Mouse (Mus musculus) intestine, embryonic 14.5 days (tissue): ENCODE results near the gene Gas8. TPM values are rescaled to one million over a fixed set of nuclear protein-coding genes. Genes with fewer than 3 reads are reported as not detected.

ENCODE experiments used
- ATAC-seq: fragments of 200-750 bp; cut with Nextera tagmentation; replicated peaks from 2 replicates; pipeline ENCODE4 v1.8.0; 2017; ENCODE audit warnings: low read depth, moderate number of reproducible peaks, moderate TSS enrichment, moderate library complexity; ENCODE audit not compliant: low FRiP score, low TSS enrichment
- DNase-seq: peaks from one replicate; pipeline ENCODE4 v3.0.0-alpha.2; 2018; ENCODE audit warnings: low spot score
- H3K27ac ChIP-seq: fragments of 300-500 bp; sonication (generic); 2 replicates; pipeline ENCODE4 v1.5.1; 2014; ENCODE audit warnings: low read depth, mild to moderate bottlenecking, control low read depth
- H3K27me3 ChIP-seq: fragments of 300-500 bp; sonication (generic); replicated peaks from 2 replicates; pipeline ENCODE4 v1.6.1; 2014; ENCODE audit warnings: low read length, control low read depth; ENCODE audit not compliant: control insufficient read depth, insufficient read depth
- H3K36me3 ChIP-seq: fragments of 300-500 bp; sonication (generic); 2 replicates; pipeline ENCODE4 v1.6.1; 2014; ENCODE audit warnings: low read length, control low read depth; ENCODE audit not compliant: control insufficient read depth, insufficient read depth
- H3K4me1 ChIP-seq: fragments of 300-500 bp; sonication (generic); replicated peaks from 2 replicates; pipeline ENCODE4 v1.6.1; 2014; ENCODE audit warnings: low read length, control low read depth, mixed read lengths; ENCODE audit not compliant: control insufficient read depth, insufficient read depth
- H3K4me2 ChIP-seq: fragments of 300-500 bp; sonication (generic); 2 replicates; pipeline ENCODE4 v1.6.1; 2014; ENCODE audit warnings: low read length
- H3K4me3 ChIP-seq: fragments of 300-500 bp; sonication (generic); 2 replicates; pipeline ENCODE4 v1.5.1; 2014; ENCODE audit warnings: low read depth, low read length, control low read depth, mixed read lengths
- H3K9ac ChIP-seq: fragments of 300-500 bp; sonication (generic); 2 replicates; pipeline ENCODE4 v1.6.1; 2014; ENCODE audit warnings: mild to moderate bottlenecking, low read length
- H3K9me3 ChIP-seq: fragments of 300-500 bp; sonication (generic); 2 replicates; pipeline ENCODE4 v1.6.1; 2016; ENCODE audit warnings: low read length, control low read depth; ENCODE audit not compliant: control insufficient read depth
- WGBS: fragments of 180-500 bp; shearing (Covaris S2); extraction: QIAGEN DNeasy Blood & Tissue Kit; methylation state at CpG from one replicate; pipeline ENCODE4 v1.1.7; 2014; 5-methylcytosine and 5-hydroxymethylcytosine counted together
- polyA plus RNA-seq: library from polyadenylated mRNA; unstranded; fragments of >200 nt; fragmentation: Nextera tagmentation; extraction: Ambion mirVana; gene quantifications from 2 replicates; pipeline ENCODE4 v1.2.1, GENCODE M21; 2014

Gene Gas8
- polyA plus RNA-seq, 1 experiment from 2014 or later: 26.9 TPM

DNA sequence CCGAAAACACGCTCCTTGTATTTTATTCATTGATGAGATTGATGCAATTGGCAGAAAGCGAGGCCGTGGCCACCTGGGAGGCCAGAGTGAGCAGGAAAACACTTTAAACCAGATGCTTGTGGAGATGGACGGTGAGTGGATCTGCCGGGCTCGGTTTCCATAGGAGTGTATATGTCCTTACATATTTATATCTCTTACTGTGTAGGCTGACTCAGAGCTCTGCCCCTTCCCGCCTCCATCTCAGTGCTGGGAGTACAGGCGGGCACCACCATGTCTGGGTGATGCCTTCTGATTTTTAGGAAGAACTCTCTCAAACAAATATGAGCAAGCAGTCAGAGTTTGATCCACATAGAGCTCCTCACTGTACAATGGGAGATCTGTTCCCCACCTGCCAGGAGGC, 25.7 kb upstream of the Gas8 start:
- Histone ChIP-seq H3K27me3 (no peaks in the 10 kb centered on the region), H3K4me2 (no peak overlapping the region), H3K27ac (no peak overlapping the region), H3K4me1 (no peaks in the 10 kb centered on the region), H3K9me3 (no peaks in the 10 kb centered on the region), H3K36me3 (peaks cover 95% of the 10 kb centered on the region), H3K9ac (no peak overlapping the region), H3K4me3 (no peak overlapping the region)
- 96% methylated on average over 9 of the region's 9 CpGs for WGBS
- ATAC-seq: no peak
- no peak for DNase-seq

DNA sequence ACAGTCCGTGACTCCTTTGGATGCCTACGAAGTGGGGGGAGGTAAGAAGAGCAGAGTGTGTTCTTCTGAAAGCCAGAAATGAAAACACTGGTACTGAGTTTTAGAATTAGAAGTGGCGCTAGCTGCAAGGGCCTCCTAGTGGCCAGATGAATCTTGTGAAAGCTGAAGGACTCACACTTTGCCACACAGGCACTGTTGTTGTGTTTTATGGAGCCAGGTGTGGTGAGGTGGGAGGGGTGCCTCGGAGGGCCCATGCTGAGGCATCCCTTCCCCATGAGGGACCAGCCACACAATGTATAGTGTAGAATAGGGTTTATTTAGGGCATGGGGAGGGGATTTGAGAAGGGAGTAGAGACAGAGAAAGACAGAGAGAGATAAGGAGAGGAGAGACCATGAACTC, 20.9 kb upstream of the Gas8 start:
- no peaks in the 10 kb centered on the region for H3K9me3 ChIP-seq
- no peak overlapping the region for H3K4me3 ChIP-seq
- no peaks in the 10 kb centered on the region for H3K27me3 ChIP-seq
- no peak overlapping the region for H3K27ac ChIP-seq
- WGBS: 89% methylated on average over 4 of the region's 4 CpGs
- ATAC-seq (no peak), DNase-seq (no peak)
- H3K4me2 ChIP-seq: no peak overlapping the region
- no peak overlapping the region for H3K9ac ChIP-seq
- H3K36me3 ChIP-seq: peaks cover 94% of the 10 kb centered on the region
- no peaks in the 10 kb centered on the region for H3K4me1 ChIP-seq

GRCm38 (mm10) chr8:123498963-123499362, 19.7 kb upstream of the Gas8 start:
- 89% methylated on average over 11 of the region's 11 CpGs for WGBS
- H3K36me3 ChIP-seq: peaks cover 94% of the 10 kb centered on the region
- H3K27ac ChIP-seq: no peak overlapping the region
- no peak overlapping the region for H3K4me2 ChIP-seq
- H3K9ac ChIP-seq: no peak overlapping the region
- DNase-seq (no peak), ATAC-seq (no peak)
- H3K4me1 ChIP-seq: no peaks in the 10 kb centered on the region
- no peaks in the 10 kb centered on the region for H3K27me3 ChIP-seq
- H3K4me3 ChIP-seq: no peak overlapping the region
- peaks cover 5% of the 10 kb centered on the region; the same call in 1 of the 2 replicates for H3K9me3 ChIP-seq

DNA sequence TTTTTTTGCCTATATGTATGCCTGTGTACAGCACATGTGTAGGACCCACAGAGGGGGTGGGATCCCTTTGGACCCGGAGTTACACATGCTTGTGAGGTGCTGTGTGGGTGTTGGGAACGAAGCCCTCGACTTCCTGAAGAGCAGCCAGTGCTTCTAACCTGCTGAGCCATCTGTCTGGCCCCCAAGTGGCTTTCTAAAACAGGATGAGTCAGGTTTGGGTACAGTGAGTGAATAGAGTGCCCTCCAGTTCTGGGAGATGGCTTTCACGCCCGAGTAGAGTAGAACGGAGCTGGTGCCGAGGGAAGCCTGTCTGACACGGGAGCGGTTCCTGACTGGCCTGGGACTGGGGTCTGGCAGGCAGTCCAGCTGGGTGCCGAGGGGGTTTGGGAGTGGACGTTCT, 19.1 kb upstream of the Gas8 start:
- H3K4me2 ChIP-seq: no peak overlapping the region
- H3K4me3 ChIP-seq: no peak overlapping the region
- H3K27ac ChIP-seq: no peak overlapping the region
- no peaks in the 10 kb centered on the region for H3K27me3 ChIP-seq
- no peaks in the 10 kb centered on the region for H3K4me1 ChIP-seq
- H3K36me3 ChIP-seq: peaks cover 94% of the 10 kb centered on the region
- no peak overlapping the region for H3K9ac ChIP-seq
- H3K9me3 ChIP-seq: peaks cover 5% of the 10 kb centered on the region; the same call in 1 of the 2 replicates
- ATAC-seq: no peak
- DNase-seq: no peak
- WGBS: 95% methylated on average over 11 of the region's 11 CpGs

- WGBS: 94% methylated on average over 5 of the region's 5 CpGs
- no peak overlapping the region for H3K27ac ChIP-seq
- no peak overlapping the region for H3K9ac ChIP-seq
- no peak overlapping the region for H3K4me3 ChIP-seq
- peaks cover 5% of the 10 kb centered on the region; the same call in 1 of the 2 replicates for H3K9me3 ChIP-seq
- H3K4me2 ChIP-seq: no peak overlapping the region
- no peak for DNase-seq
- ATAC-seq: no peak
- H3K27me3 ChIP-seq: no peaks in the 10 kb centered on the region
- H3K36me3 ChIP-seq: peaks cover 95% of the 10 kb centered on the region
- H3K4me1 ChIP-seq: no peaks in the 10 kb centered on the region
Observed at GRCm38 (mm10) chr8:123502192-123502591, 16.4 kb upstream of the Gas8 start.

DNA sequence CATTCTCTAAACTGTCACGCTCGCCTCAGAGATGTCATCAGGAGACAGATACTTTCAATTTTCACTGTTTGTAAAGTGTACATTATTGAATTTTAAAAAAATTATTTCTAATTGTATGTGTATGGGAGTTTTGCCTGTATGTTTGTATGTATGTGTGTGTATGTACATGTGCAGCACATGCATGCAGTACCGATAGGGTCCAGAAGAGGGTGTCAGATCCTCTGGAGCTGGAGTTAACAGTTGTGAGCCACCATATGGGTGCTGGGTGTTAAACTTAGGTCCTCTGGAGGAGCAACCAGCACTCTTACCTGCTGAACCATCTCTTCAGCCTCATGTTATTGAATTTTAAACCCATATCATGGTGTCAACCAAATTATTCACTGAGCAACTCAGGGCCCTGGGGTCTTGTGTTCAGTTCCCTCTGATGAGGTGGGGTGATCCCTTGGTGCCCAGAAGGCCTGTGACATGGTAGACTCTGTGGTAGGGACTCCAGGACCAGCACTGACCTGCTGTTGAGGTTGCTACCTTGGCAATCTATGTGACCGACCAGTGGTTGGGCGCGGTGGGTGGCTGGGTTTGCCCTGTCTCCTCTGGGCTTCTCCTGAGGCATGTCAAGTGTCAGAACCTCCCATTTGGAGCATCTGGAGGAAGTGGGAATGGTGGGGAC, 14.7 kb upstream of the Gas8 start:
- Histone ChIP-seq H3K9ac (no peak overlapping the region), H3K4me3 (no peak overlapping the region), H3K4me2 (no peak overlapping the region), H3K9me3 (peaks cover 5% of the 10 kb centered on the region; the same call in 1 of the 2 replicates), H3K4me1 (no peaks in the 10 kb centered on the region), H3K36me3 (peaks cover 91% of the 10 kb centered on the region), H3K27me3 (no peaks in the 10 kb centered on the region), H3K27ac (no peak overlapping the region)
- 97% methylated on average over 6 of the region's 6 CpGs for WGBS
- no peak for ATAC-seq
- no peak for DNase-seq

- H3K4me2 ChIP-seq: no peak overlapping the region
- H3K4me3 ChIP-seq: no peak overlapping the region
- peaks cover 5% of the 10 kb centered on the region; the same call in 1 of the 2 replicates for H3K9me3 ChIP-seq
- WGBS: 90% methylated on average over 9 of the region's 9 CpGs
- peaks cover 84% of the 10 kb centered on the region for H3K36me3 ChIP-seq
- H3K9ac ChIP-seq: no peak overlapping the region
- DNase-seq: no peak
- H3K4me1 ChIP-seq: no peaks in the 10 kb centered on the region
- no peaks in the 10 kb centered on the region for H3K27me3 ChIP-seq
- no peak overlapping the region for H3K27ac ChIP-seq
- ATAC-seq: no peak
Observed at GRCm38 (mm10) chr8:123504591-123505195, 13.9 kb upstream of the Gas8 start.

DNA sequence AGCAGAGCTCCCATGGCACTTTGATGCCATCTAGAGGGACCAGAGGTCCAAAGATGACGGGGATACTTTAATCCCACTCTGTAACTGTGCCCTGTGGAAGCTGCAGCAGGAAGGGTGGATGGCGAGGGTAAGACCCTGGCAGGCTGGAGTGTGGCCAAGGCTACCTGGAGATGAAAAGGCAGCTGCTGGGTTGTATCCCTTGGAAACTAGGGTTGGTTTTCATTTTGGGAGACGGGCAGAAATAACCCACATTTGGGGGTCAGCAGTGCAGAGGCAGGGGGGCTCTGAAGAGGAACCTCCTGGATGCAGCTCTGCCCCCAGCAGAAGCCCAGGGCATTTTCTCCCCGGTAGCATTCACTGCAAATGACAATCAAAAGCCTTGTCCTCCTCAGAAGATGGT, 13.4 kb upstream of the Gas8 start:
- peaks cover 5% of the 10 kb centered on the region; the same call in 1 of the 2 replicates for H3K9me3 ChIP-seq
- H3K9ac ChIP-seq: no peak overlapping the region
- ATAC-seq (no peak), DNase-seq (no peak)
- 80% methylated on average over 4 of the region's 4 CpGs for WGBS
- no peak overlapping the region for H3K4me2 ChIP-seq
- H3K4me1 ChIP-seq: no peaks in the 10 kb centered on the region
- no peak overlapping the region for H3K27ac ChIP-seq
- no peaks in the 10 kb centered on the region for H3K27me3 ChIP-seq
- no peak overlapping the region for H3K4me3 ChIP-seq
- H3K36me3 ChIP-seq: peaks cover 82% of the 10 kb centered on the region

GRCm38 (mm10) chr8:123505695-123506094, 12.9 kb upstream of the Gas8 start:
- no peak overlapping the region for H3K9ac ChIP-seq
- H3K4me2 ChIP-seq: no peak overlapping the region
- 80% methylated on average over 9 of the region's 9 CpGs for WGBS
- no peak for DNase-seq
- H3K4me3 ChIP-seq: no peak overlapping the region
- peaks cover 5% of the 10 kb centered on the region; the same call in 1 of the 2 replicates for H3K9me3 ChIP-seq
- no peaks in the 10 kb centered on the region for H3K27me3 ChIP-seq
- ATAC-seq: no peak
- H3K36me3 ChIP-seq: peaks cover 77% of the 10 kb centered on the region
- no peaks in the 10 kb centered on the region for H3K4me1 ChIP-seq
- no peak overlapping the region for H3K27ac ChIP-seq
